11 mouse cellular contexts compared by ENCODE assay signal in genomic region chr1:63182212-63182611, GRCm38 (mm10). TPM values are rescaled to one million over a fixed set of nuclear protein-coding genes. Genes with fewer than 3 reads are reported as not detected.
DNase-seq lines count a peak whose midpoint lies in the region; ATAC-seq and TF ChIP-seq lines count a peak whose summit lies in the region.
"Had no signal": no experiment of that assay in that cellular context is flagged by ENCODE, and none has a peak within 500 bp of the region (broad histone marks: within the 10 kb centered on the region; RNA-seq: fewer than 3 reads in every experiment).

No protein-coding gene starts in this region.

- no peak overlapping the region for H3K27ac ChIP-seq in heart, embryonic 12.5 days (ENCODE audit: poor library complexity, severe bottlenecking)
- H3K27ac ChIP-seq in neural tube, embryonic 15.5 days (replicated peaks), result no peak overlapping the region
- H3K27ac ChIP-seq in gastrocnemius, adult 2 months, result peak overlapping the region; percentile 52
- no peak overlapping the region for H3K27ac ChIP-seq in hindbrain, embryonic 10.5 days
- H3K27ac ChIP-seq: stomach, embryonic 15.5 days had no signal

- intact Hi-C loops in gastrocnemius, adult 2 months (cut with DNase I), result loop anchor here (2.0 to 10.0 kb wide), 3 partner anchors 55 to 213 kb away; no protein-coding TSS in a partner anchor

- DNase-seq in heart, adult 11 months, result peak; percentile 96
- DNase-seq in neural tube, embryonic 10.5 days (ENCODE audit: extremely low spot score, low spot score), result no peak
- peak; percentile 90 for DNase-seq in gastrocnemius, adult 2 months
- peak; percentile 45 to 74 for DNase-seq in layer of hippocampus, postnatal 10 days (ENCODE audit: low spot score in 2 of 2)
- DNase-seq in yolk sac, embryonic 10.5 days (ENCODE audit: low spot score), result no peak
- no peak for DNase-seq in hindbrain, embryonic 10.5 days (ENCODE audit: low spot score)

- WGBS in heart, embryonic 12.5 days, result 82% methylated on average over 5 of the region's 5 CpGs
- 81% methylated on average over 5 of the region's 5 CpGs for WGBS in neural tube, embryonic 15.5 days
- WGBS in hindbrain, embryonic 10.5 days, result 78% methylated on average over 5 of the region's 5 CpGs

- H3K4me2 ChIP-seq in heart, embryonic 12.5 days, result no peak overlapping the region
- H3K4me2 ChIP-seq in neural tube, embryonic 15.5 days, result no peak overlapping the region
- H3K4me2 ChIP-seq: stomach, embryonic 15.5 days had no signal

- peaks cover 10% of the 10 kb centered on the region for H3K4me1 ChIP-seq in heart, embryonic 12.5 days (replicated peaks)
- H3K4me1 ChIP-seq in neural tube, embryonic 15.5 days, result peaks cover 16% of the 10 kb centered on the region
- H3K4me1 ChIP-seq in hindbrain, embryonic 10.5 days (replicated peaks), result peaks cover 11% of the 10 kb centered on the region

- no peak for ATAC-seq in heart, embryonic 12.5 days (ENCODE audit: insufficient number of reproducible peaks, low FRiP score)
- ATAC-seq in neural tube, embryonic 15.5 days (ENCODE audit: low FRiP score), result 0 out of 2 replicates have a peak, but pooled peaks have one; percentile 42

- no peaks in the 10 kb centered on the region for H3K27me3 ChIP-seq in heart, embryonic 12.5 days (replicated peaks)
- no peaks in the 10 kb centered on the region for H3K27me3 ChIP-seq in neural tube, embryonic 15.5 days (replicated peaks)
- no peaks in the 10 kb centered on the region for H3K27me3 ChIP-seq in hindbrain, embryonic 10.5 days (ENCODE audit: insufficient read depth, poor library complexity, severe bottlenecking)
- H3K27me3 ChIP-seq: CH12.LX; megakaryocyte, embryonic 14.5 days; stomach, embryonic 15.5 days had no signal

- no peak overlapping the region for H3K9ac ChIP-seq in heart, embryonic 12.5 days
- H3K9ac ChIP-seq in neural tube, embryonic 15.5 days (replicated peaks), result no peak overlapping the region
- H3K9ac ChIP-seq: stomach, embryonic 15.5 days had no signal

- no peak overlapping the region for H3K4me3 ChIP-seq in heart, embryonic 12.5 days
- no peak overlapping the region for H3K4me3 ChIP-seq in neural tube, embryonic 15.5 days (replicated peaks)
- peak overlapping the region; percentile 17; the same call in 1 of the 2 replicates for H3K4me3 ChIP-seq in gastrocnemius, adult 2 months
- H3K4me3 ChIP-seq in hindbrain, embryonic 10.5 days, result no peak overlapping the region
- H3K4me3 ChIP-seq: megakaryocyte, embryonic 14.5 days; stomach, embryonic 15.5 days had no signal

- peaks cover 27% of the 10 kb centered on the region for H3K36me3 ChIP-seq in heart, embryonic 12.5 days
- peaks cover 20% of the 10 kb centered on the region for H3K36me3 ChIP-seq in neural tube, embryonic 15.5 days
- peaks cover 38% of the 10 kb centered on the region for H3K36me3 ChIP-seq in hindbrain, embryonic 10.5 days

- no peaks in the 10 kb centered on the region for H3K9me3 ChIP-seq in heart, embryonic 12.5 days (replicated peaks)
- no peaks in the 10 kb centered on the region for H3K9me3 ChIP-seq in neural tube, embryonic 15.5 days (replicated peaks)
- no peaks in the 10 kb centered on the region for H3K9me3 ChIP-seq in hindbrain, embryonic 10.5 days
- H3K9me3 ChIP-seq: megakaryocyte, embryonic 14.5 days; stomach, embryonic 15.5 days had no signal

- TF ChIP-seq CTCF in gastrocnemius, adult 2 months (IDR thresholded peaks at IDR 0.05), result no peak

RNA-seq across cellular contexts. Expression of gene Ndufs1, which starts 5.6 kb away (rescaled TPM):
- 327 and 338 TPM in 2 replicates for polyA plus RNA-seq in heart, embryonic 12.5 days (2016; fragmentation: Nextera tagmentation; extraction: Ambion mirVana)
- polyA plus RNA-seq in neural tube, embryonic 15.5 days (2015; fragmentation: Nextera tagmentation; extraction: Ambion mirVana), result 160 and 161 TPM in 2 replicates
- 100 to 1,000 TPM; 323 to 475 TPM for total RNA-seq in gastrocnemius, adult 2 months (2021)
- total RNA-seq in layer of hippocampus, postnatal 10 days (2021), result 100 to 1,000 TPM; 145 to 148 TPM
- polyA plus RNA-seq in hindbrain, embryonic 10.5 days (2016; fragmentation: Nextera tagmentation; extraction: Ambion mirVana), result 124 and 134 TPM in 2 replicates

RNA-seq across cellular contexts. Expression of gene Eef1b2, which starts 5.6 kb away (rescaled TPM):
- 291 and 297 TPM in 2 replicates for polyA plus RNA-seq in heart, embryonic 12.5 days (2016; fragmentation: Nextera tagmentation; extraction: Ambion mirVana)
- polyA plus RNA-seq in neural tube, embryonic 15.5 days (2015; fragmentation: Nextera tagmentation; extraction: Ambion mirVana), result 484 and 500 TPM in 2 replicates
- 100 to 1,000 TPM; 311 to 425 TPM for total RNA-seq in gastrocnemius, adult 2 months (2021)
- total RNA-seq in layer of hippocampus, postnatal 10 days (2021), result 100 to 1,000 TPM; 532 to 585 TPM
- 512 and 606 TPM in 2 replicates for polyA plus RNA-seq in hindbrain, embryonic 10.5 days (2016; fragmentation: Nextera tagmentation; extraction: Ambion mirVana)

RNA-seq across cellular contexts. Expression of gene Gpr1, which starts 32.1 kb away (rescaled TPM):
- polyA plus RNA-seq in heart, embryonic 12.5 days (2016; fragmentation: Nextera tagmentation; extraction: Ambion mirVana), result 0.11 TPM in 1 of 2 replicates, not detected in the other
- polyA plus RNA-seq in neural tube, embryonic 15.5 days (2015; fragmentation: Nextera tagmentation; extraction: Ambion mirVana), result 0.54 and 0.78 TPM in 2 replicates
- total RNA-seq in gastrocnemius, adult 2 months (2021), result under 1 TPM; 0.56 to 0.64 TPM
- total RNA-seq in layer of hippocampus, postnatal 10 days (2021), result under 1 TPM; 0.30 to 0.56 TPM
- 0.19 and 0.26 TPM in 2 replicates for polyA plus RNA-seq in hindbrain, embryonic 10.5 days (2016; fragmentation: Nextera tagmentation; extraction: Ambion mirVana)
- total RNA-seq: CH12.LX had no signal

Comparison
In these comparisons a context has a peak if more than half of its experiments do, and no peak if none do; other contexts are left out.
1. DNase-seq: peak in heart, adult 11 months (single experiment), gastrocnemius, adult 2 months (single experiment) and layer of hippocampus, postnatal 10 days (2 of 2); none in neural tube, embryonic 10.5 days (single experiment), yolk sac, embryonic 10.5 days (single experiment) and hindbrain, embryonic 10.5 days (single experiment).